Mouse (Mus musculus): ENCODE data around the gene Pank1.

Pank1 gene

DNA sequence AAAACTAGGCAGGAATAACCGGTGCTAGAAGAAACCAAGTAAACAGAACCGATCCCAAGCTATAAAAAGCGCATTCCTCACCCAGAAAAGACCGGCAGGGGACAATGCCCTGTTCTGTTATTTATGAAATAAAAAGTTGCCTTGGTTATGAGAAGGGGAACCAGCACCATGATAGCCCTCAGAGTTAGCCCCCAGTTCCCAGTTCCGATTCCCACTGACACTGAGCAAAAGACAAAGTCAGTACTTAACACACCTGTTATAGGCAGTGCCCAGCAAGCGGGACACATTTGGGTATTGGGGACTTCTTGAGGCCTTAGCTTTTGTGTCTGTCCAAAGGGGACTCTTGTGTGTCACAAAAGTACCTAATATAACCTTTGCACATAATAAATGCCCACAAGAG, 369 bp upstream of the Pank1 start:
- no peak for DNase-seq (ENCODE audit: low read depth, low spot score)

DNA sequence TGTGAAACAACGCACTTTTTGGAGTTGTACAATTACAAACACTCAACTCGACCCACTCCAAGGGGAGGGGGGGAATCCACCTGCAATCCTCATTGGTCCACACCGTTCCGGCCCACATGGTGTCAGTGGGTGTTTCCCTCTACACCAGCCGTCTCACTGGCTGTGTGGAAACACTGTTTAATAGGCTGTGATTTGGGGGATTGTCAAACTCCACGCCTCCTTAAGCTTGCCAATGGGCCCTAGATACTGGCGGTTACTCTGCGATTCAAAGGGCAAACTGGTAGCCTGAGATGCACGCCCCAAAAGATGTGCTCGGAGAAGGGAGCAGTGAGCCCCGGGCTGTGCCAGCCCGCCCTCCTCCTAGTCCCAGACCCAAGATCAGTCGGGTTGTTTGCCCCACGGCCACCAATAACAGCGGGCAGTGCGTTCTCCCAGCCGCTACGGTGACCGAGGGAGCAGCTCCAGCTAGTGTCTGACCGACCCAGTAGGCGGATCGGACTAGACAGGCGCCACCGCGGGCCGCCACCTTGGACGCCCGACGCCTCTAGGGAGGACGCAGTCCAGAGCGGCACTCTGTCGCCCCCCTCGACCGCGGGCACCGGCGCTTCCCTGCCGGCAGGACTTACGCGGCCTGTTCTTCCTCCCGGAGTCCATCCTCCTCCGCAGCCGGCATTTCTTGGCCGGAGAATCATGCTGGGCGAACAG, 1.2 kb downstream of the Pank1 start:
- DNase-seq (ENCODE audit: low read depth, low spot score) = peak; percentile 84

DNA sequence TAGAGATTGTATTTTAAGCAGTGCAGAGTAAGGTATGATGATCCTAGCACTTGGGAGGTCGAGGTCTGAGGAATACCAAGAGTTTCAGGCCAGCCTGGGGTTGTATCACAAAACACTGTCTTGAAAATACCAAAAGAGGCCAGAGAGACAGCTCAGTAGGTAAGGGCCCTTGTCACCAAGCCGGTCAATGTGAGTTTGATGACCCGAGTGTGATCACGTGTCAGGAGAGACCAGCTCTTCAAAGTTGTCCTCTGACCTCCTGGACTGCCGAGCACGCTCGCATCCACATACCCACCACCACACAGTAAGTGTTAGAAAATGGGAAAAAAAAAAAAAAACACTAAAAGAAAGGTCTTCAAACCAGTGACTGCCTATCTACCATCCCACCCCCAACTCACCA, 2.6 kb downstream of the Pank1 start:
- DNase-seq (ENCODE audit: low read depth, low spot score) = no peak

DNA sequence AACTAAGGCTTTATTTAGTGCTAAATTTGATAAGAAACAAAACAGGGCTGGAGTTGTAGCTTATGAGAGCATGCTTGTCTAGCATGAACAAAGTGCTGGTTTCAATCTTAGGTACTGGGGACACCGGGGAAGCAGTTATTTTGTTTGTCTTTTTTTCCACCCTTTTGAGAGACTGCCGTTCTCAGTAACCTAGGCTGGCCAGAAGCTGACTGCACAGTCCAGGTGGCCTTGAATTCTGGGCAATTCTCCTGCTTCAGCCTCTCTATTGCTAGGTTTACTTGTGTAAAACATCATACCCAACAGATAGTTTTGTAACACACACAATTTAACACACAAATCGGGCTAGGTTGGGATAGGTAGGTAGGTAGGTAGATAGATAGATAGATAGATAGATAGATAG, 9.9 kb downstream of the Pank1 start:
- DNase-seq (ENCODE audit: low read depth, low spot score) = no peak

DNA sequence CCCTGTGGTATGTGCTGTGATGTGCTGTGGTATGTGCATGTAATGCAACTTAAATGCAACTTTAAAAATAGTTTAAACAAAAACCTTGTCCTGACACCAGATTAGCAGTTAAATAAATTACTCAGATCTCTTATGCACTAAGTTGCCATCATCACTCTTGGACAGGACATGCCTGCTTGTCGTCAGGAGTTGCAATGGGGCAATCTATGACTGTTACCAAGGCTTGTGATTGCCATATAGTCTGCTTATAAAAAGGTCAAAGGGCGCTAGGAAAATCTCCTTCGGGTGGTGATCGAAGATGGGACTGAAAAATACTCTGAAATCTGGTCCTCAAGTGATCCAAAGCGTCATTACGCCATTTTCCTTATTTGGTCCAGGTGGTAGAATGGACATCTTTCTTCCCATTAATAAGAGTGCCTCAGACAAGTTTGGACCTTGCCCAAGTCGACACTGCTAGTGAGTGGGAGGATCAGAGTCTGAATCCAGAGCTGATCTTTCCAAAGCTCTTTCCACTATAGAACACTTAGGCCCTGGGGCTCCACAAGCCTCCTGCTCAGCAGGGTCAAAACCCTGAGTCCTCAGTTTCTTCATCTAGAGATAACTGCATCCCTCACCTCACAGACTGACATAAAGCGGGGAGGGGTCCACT, 11.0 kb downstream of the Pank1 start:
- no peak for DNase-seq (ENCODE audit: low read depth, low spot score)

DNA sequence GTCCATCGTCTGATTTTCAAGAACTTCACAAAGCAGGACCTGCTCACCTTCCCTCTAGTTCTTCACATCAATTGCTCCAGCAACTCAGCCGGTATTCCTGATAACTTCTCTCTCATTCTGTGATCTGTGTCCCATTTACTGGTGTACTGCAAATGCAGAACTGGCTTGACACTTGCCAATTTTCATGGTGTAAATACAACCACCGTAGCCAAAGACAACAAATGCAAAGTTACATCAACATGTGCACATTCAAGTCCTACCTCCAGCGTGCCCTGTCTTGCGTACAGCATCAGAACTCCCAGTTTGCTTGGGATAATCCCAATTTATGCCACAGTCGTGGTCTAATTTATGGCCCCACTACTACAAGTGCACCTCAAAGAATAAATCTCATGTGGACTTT, 15.5 kb downstream of the Pank1 start:
- no peak for DNase-seq (ENCODE audit: low read depth, low spot score)

DNA sequence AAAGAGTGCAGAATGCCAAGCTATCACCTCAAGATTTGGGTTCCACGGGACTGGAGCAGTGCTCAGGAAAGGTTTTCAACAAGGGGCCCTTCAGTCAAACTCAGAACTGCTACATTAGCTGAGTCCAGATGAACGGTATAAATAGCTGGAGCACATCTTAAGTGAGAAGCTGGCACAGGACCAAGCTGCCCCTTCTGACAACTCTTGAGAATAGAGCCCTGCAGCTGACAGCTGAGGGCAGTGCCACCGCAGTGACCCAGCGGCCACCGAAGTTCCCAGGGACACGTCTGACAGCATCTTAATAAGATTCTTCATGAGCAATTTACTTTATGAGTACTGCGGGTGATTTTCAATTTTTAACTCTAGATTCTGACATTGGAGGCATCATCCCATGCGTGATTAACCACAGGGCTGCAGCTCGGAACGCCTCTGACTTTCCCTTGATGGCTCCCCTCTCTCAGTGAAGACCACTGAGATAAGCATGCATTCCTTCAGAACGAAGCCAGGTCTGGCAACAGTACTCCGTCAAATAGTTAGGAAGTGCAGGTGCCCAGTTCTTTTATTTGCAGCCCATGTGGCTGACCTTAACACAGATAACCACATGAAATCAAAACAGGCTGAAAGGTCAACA, 23.1 kb downstream of the Pank1 start:
- no peak for DNase-seq (ENCODE audit: low read depth, low spot score)

DNA sequence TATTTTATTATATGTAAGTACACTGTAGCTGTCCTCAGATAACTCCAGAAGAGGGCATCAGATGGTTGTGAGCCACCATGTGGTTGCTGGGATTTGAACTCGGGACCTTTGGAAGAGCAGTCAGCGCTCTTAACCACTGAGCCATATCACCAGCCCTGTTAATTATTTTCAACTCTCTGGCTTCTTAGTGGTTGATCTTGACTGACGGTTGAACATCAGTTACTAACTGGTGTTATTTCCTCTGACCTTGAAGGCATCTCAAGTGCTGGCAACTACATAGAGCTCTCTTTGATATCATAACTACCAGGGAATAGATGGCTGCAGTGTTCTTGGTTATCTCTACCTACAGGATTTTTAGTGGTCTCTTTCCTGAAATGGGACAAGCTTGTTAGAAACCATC, 28.1 kb downstream of the Pank1 start:
- DNase-seq (ENCODE audit: low read depth, low spot score) = no peak

DNA sequence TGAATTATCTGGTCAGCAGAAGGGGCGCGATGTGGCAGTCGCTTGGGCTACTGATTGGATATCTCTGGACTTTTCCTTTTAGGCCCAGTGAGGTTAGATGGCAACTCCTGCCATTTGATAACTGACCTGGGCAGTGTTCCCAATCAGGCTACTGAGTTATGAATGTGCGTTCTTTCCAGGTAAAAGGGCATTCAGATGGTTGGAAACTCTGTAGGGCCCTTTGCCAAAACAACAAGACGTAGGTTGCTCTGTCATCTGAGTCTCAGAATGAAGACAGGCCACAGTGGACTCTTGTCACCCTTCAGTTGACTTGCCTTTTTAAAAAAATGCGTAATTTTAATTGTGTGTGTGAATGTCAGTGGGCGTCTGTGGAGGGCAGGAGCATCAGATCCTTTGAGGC, 29.8 kb downstream of the Pank1 start:
- no peak for DNase-seq (ENCODE audit: low read depth, low spot score)

DNA sequence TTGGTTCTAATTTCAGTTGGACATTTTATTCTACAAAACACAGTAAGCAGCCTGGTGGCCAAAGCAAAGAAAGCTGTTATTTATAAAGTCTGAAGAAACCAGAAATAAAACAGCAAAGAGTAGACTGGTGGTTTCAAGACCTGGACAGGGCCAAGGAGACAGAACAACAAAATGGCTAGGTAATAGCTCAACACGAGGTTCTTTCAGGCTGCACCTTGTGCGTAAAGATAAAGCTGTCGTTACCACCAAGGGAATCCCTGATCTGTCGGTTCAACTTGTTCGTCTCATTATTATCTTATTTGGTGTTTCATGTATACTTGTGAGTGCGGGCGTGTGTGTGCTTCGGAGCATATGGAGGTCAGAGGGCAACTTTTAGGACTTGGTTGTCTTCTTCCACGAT, 31.1 kb downstream of the Pank1 start:
- DNase-seq (ENCODE audit: low read depth, low spot score) = no peak

DNA sequence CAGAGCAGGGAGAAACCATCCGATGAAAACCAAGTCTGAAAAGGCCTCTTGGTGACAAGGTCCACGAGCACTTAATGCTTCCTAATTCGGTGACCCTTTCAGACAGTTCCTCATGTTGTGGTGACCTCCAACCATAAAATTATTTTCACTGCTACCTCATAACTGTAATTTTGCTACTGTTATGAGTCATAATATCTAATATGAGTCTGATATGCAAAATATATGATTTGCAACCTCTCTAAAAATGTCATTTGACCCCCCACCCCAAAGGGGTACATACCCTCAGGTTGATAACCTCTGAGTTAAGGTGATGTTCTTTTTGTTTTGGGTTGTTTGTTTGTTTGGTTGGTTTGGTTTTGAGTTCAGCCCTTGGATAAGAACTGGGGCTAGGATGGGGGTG, 32.2 kb downstream of the Pank1 start:
- no peak for DNase-seq (ENCODE audit: low read depth, low spot score)

DNA sequence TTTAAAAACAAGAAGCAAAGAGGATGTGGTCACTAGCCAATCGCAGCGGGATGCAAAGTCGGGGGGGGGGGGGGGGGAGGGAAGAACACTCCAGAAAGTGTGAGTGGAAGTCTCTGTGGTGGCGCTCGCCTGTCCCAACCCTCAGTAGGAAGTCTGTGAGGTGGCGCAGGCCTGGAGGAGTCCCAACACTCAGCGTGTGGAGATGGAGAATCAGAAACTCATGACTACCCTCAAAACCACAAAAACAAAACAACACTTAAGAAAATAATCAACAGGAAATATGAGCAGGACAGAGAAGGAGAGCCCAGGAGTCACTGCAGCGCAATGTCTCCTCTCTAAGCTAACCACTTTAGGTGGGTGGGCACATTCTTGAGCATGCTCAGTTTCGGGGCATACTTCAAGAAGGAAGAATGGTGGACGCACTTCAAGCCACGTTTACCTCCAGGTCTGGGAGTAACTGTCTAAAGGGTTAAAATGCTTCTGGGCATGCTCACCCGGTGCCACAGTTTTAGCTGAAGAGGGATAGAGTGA, 32.7 kb downstream of the Pank1 start:
- DNase-seq (ENCODE audit: low read depth, low spot score) = peak; percentile 58

DNA sequence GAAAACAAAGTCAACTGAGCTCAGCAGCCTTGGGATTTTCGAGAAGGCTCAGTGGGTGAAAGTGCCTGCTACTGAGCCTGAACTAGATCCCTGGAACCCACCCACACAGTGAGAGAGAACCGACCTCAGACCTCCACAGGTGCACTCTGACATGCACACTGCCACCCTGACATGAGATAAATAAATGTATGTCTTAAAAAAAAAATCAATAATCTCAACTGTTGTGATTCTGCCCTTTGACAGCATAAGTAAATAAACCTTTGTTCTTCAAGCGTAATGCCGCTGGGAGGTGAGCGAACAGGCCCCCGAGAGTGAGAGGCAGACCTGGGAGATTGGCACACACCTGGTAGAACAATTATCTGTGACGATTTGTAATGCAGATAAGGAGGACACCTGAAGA, 33.2 kb downstream of the Pank1 start:
- no peak for DNase-seq (ENCODE audit: low read depth, low spot score)

DNA sequence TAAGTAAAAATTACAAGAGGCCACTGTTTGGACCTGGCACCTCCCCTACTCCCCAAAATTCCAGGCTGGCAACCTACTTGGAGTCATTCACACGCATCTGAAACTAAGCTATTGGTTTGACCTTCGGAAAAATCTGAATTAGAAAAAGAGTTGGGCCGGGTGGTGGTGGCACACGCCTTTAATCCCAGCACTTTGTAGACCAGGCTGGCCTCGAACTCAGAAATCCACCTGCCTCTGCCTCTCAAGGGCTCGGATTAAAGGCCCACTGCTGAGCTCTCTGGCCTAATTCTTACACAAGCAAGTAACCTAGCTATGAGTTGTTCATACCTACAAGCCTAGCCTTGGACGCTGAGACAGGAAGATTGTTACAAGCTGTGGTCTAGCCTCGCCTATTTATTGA, 33.9 kb downstream of the Pank1 start:
- DNase-seq (ENCODE audit: low read depth, low spot score) = no peak

DNA sequence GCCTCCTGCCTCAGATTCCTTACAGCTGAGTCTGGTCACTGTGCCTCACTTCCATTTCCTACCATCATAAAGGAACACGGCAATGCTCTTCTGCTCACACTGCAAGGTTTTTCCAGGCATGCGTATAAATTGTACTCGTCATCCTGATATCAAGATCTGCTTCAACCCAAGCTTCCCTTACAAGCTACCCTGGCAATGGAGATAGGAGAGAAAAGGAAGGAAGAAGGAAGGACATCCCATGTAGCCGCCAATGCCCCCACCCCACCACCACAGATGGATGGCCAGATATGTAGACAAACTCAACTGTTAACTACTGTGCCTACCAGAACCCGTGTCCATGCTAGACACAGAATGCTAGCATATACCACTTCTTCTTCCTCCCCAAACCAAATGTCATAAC, 34.5 kb downstream of the Pank1 start:
- no peak for DNase-seq (ENCODE audit: low read depth, low spot score)

DNA sequence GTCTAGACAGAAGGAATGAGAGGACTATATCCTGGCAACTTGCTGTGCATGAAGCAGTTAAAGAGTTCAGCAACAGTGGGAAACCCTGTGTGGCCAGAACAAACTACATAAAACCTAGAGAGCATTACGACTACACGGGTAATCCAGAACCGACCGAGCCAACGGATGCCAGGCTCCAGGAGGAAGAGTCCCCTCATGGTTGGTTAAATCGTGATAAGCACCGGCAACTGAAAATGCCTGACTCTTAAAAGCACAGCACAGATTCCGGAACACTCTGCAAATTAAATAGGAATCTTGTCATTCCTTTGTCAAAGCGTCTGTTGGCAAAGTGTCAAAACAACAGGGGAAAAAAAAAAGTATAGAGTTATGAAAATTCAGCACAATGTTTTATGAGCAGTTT, 35.2 kb downstream of the Pank1 start:
- DNase-seq (ENCODE audit: low read depth, low spot score) = no peak

DNA sequence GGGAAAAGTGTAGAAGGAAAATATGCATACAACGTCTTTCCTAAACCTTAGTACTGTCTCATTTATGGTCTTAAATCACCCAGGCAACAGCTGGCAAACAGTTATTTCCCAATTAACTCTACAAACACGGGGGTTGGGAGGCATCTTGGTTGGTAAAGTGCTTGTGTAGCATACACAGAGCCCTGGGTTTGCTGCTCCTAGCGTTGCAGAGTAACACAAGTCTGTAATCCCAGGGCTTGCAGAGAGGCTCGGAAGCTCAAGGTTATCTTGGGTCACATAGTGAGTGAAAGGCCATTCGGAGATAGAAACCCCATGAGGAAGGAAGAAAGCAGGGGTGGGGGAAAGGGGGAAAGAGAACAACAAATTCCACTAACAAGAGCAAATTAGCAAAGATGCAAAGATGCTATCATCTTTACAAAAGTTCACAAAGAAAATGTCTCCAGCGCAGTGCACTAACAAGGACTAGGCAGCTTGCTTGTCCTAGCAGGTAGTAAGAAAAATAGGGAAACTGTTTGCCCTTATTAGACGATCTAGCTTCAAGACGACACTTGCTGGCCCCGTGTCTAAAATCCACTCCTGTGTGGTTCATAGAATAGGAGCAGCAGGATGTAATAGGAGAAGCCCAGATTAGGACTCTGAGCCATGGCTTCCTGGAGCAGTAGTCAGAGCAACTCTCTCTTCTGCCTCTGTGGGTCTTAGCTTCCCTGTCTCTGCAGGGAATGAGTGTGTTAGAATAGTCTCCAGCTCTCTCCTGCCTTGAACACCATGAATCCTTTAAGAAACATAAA, 37.3 kb downstream of the Pank1 start:
- DNase-seq (ENCODE audit: low read depth, low spot score) = no peak

DNA sequence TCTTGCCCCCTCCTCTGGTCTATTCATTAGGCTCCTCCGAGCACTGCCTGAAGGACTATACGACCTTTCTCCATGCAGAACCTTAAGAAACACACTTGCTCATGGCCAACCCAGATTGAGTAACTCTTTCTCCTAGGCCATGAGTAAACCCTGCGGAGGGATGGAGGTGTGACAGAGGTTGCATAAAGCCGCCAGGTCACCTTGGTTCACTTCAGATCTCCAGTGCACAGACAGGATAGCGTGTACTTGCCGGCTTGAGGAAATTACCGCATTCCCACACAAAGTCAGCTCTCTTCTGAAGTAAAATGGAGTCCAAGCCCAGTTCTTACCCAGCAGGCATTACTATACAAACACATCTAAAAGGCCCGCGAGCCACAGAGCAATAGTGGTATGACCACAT, 40.6 kb downstream of the Pank1 start:
- DNase-seq (ENCODE audit: low read depth, low spot score) = no peak

DNA sequence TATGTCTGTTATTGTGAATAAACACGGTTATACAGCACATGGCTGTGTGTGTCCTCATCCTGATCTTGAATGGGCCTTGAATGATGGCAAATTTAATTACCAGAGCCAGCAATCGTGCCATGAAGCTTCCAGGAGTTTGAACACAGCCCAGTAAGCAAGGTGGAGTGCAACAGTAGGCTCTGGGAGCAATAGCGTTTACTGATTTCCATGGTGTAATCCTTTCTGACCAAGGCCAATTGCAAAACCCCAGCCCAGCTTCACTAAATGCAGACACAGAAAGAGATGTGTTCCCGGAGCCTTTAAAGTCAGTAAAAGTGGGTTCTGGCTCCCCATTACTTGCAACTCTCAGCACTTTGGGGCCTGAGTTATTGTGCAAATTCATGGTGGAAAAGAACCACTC, 47.6 kb downstream of the Pank1 start:
- DNase-seq (ENCODE audit: low read depth, low spot score) = no peak

DNA sequence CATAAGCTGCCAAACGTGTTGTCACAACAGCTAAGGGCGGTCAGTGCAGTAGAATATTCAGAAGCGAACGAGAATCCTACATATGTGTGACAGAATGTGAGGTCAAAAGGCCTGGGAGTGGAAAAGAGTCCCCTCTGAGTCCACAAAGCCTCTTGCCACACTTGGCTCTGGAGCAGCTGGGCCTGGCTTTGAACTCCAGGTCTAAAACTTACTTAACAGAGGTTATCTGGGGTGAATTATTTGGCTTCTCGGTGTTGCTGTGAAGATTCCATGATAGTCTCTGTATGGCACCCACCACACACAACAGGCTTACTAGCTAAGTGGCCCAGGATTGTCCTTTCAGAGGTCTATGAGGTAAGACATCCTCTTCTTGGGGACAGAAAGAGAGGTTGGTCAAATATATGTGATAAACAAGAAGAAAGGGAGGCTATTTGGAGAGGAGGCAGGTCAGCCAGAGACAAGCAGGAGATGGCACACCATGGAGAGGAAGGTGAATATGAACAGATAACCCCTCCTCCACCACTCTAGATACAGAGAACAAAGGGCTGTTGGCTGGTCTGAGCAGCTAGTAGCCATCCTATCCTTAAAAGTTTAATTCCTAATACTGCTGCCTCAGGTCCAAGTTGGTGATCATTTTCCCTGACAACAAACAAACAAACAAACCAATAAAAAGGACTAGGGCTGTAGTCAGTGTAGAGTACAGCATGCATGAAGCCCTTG, 51.2 kb downstream of the Pank1 start:
- no peak for DNase-seq (ENCODE audit: low read depth, low spot score)

DNA sequence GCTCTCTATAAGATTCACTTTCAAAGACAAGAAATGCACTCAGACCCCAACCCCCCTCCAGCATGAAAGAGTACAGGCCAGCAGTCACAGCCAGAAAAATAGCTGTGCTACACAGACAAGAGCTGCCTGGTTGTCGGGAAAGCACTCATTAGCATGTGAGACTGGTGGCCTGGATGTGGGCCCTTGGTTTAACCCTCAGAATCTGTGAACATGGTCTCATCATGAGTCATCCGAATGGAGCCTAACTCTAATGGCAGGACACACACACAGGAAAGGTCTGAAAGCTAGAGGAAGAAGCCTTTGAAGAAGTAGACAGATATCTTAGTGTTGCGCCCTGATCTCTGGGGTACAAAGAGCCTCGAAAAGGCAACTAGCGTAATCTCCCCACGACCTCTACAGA, 51.8 kb downstream of the Pank1 start:
- no peak for DNase-seq (ENCODE audit: low read depth, low spot score)
